Mouse (Mus musculus) mesoderm, embryonic 11.5 days (tissue): Measurements from ENCODE around the gene Met.

Source experiments
- DNase-seq: peaks from one replicate; pipeline ENCODE4 v3.0.0-alpha.2; 2012; ENCODE audit warnings: low read depth, low spot score

Gene Met

GRCm38 (mm10) chr6:17546825-17547224, 83.2 kb downstream of the Met start:
- no peak for DNase-seq

- DNase-seq = no peak
These were observed 85.2 kb downstream of the Met start for GRCm38 (mm10) chr6:17548786-17549185.

- DNase-seq = no peak
These were observed 86.0 kb downstream of the Met start for GRCm38 (mm10) chr6:17549645-17550044.

GRCm38 (mm10) chr6:17554263-17554662, 90.7 kb downstream of the Met start:
- no peak for DNase-seq

- DNase-seq = no peak
These were observed 91.2 kb downstream of the Met start for GRCm38 (mm10) chr6:17554757-17555156.

- DNase-seq = no peak
These were observed 92.1 kb downstream of the Met start for GRCm38 (mm10) chr6:17555719-17556118.

GRCm38 (mm10) chr6:17559657-17560056, 96.1 kb downstream of the Met start:
- no peak for DNase-seq

GRCm38 (mm10) chr6:17561347-17561746, 97.7 kb downstream of the Met start:
- DNase-seq = no peak

- DNase-seq = no peak
These were observed 98.3 kb downstream of the Met start for GRCm38 (mm10) chr6:17561886-17562285.

GRCm38 (mm10) chr6:17562472-17563088, 99.0 kb downstream of the Met start:
- DNase-seq = peak; percentile 48

GRCm38 (mm10) chr6:17568702-17569352, 105.2 kb downstream of the Met start:
- DNase-seq = no peak

- no peak for DNase-seq
These were observed 109.6 kb downstream of the Met start for GRCm38 (mm10) chr6:17573227-17573626.

- no peak for DNase-seq
These were observed 110.1 kb downstream of the Met start for GRCm38 (mm10) chr6:17573732-17574131.

- DNase-seq = no peak
These were observed 114.6 kb downstream of the Met start for GRCm38 (mm10) chr6:17578092-17578760.

GRCm38 (mm10) chr6:17580349-17580748, 116.7 kb downstream of the Met start:
- no peak for DNase-seq

GRCm38 (mm10) chr6:17583982-17584381, 120.4 kb downstream of the Met start:
- DNase-seq = peak; percentile 77

GRCm38 (mm10) chr6:17589049-17589952, 125.7 kb downstream of the Met start:
- peak; percentile 83 for DNase-seq

- DNase-seq = no peak
These were observed 126.5 kb downstream of the Met start for GRCm38 (mm10) chr6:17589953-17590627.

GRCm38 (mm10) chr6:17593971-17594370, 130.4 kb downstream of the Met start:
- no peak for DNase-seq

- DNase-seq = no peak
These were observed 132.3 kb downstream of the Met start for GRCm38 (mm10) chr6:17595712-17596462.

GRCm38 (mm10) chr6:17599373-17599772, 135.8 kb downstream of the Met start:
- no peak for DNase-seq
